Mouse (Mus musculus) embryonic facial prominence, embryonic 12.5 days (tissue): ENCODE data around the gene Usp16. TPM values are rescaled to one million over a fixed set of nuclear protein-coding genes. Genes with fewer than 3 reads are reported as not detected.

ENCODE experiments used
- ATAC-seq: fragments of 200-750 bp; cut with Nextera tagmentation; 2 replicates; pipeline ENCODE4 v1.8.0; 2017; ENCODE audit not compliant: insufficient number of reproducible peaks, insufficient read depth, low FRiP score, low TSS enrichment
- H3K27ac ChIP-seq: fragments of 300-500 bp; sonication (generic); 2 replicates; pipeline ENCODE4 v1.5.1; 2016; ENCODE audit warnings: mild to moderate bottlenecking
- H3K27me3 ChIP-seq: fragments of 300-500 bp; sonication (generic); 2 replicates; pipeline ENCODE4 v1.6.1; 2016; ENCODE audit warnings: mild to moderate bottlenecking, moderate library complexity
- H3K36me3 ChIP-seq: fragments of 300-500 bp; sonication (generic); 2 replicates; pipeline ENCODE4 v1.6.1; 2016; ENCODE audit warnings: mild to moderate bottlenecking
- H3K4me1 ChIP-seq: fragments of 300-500 bp; sonication (generic); 2 replicates; pipeline ENCODE4 v1.6.1; 2016
- H3K4me2 ChIP-seq: fragments of 300-500 bp; sonication (generic); replicated peaks from 2 replicates; pipeline ENCODE4 v1.6.1; 2016; ENCODE audit warnings: mild to moderate bottlenecking, moderate library complexity
- H3K4me3 ChIP-seq: fragments of 300-500 bp; sonication (generic); 2 replicates; pipeline ENCODE4 v1.5.1; 2016; ENCODE audit warnings: mild to moderate bottlenecking
- H3K9ac ChIP-seq: fragments of 300-500 bp; sonication (generic); 2 replicates; pipeline ENCODE4 v1.6.1; 2016; ENCODE audit warnings: mild to moderate bottlenecking, moderate library complexity
- H3K9me3 ChIP-seq: fragments of 300-500 bp; sonication (generic); 2 replicates; pipeline ENCODE4 v1.6.1; 2016; ENCODE audit warnings: mild to moderate bottlenecking, moderate library complexity
- WGBS: fragments of 180-500 bp; shearing (Covaris S2); methylation state at CpG from one replicate; pipeline ENCODE4 v1.1.7; 2016; 5-methylcytosine and 5-hydroxymethylcytosine counted together
- polyA plus RNA-seq: library from polyadenylated mRNA; unstranded; fragments of >200 nt; fragmentation: Nextera tagmentation; extraction: Ambion mirVana; gene quantifications from 2 replicates; pipeline ENCODE4 v1.2.1, GENCODE M21; 2016

Usp16 gene
- polyA plus RNA-seq, 1 experiment from 2014 or later, result 40.1 TPM

GRCm38 (mm10) chr16:87528755-87529154 is 74.3 kb downstream of the Usp16 start:
- H3K9me3 ChIP-seq, result no peaks in the 10 kb centered on the region
- peaks cover 4% of the 10 kb centered on the region; the same call in 1 of the 2 replicates for H3K4me1 ChIP-seq
- no peak for ATAC-seq
- whole genome bisulfite sequencing, result 44% methylated on average over 10 of the region's 10 CpGs
- H3K4me2 ChIP-seq, result no peak overlapping the region
- no peaks in the 10 kb centered on the region for H3K36me3 ChIP-seq
- no peak overlapping the region for H3K27ac ChIP-seq
- no peaks in the 10 kb centered on the region for H3K27me3 ChIP-seq
- H3K9ac ChIP-seq, result no peak overlapping the region
- no peak overlapping the region for H3K4me3 ChIP-seq

Other genes starting within 250 kb of the Usp16 start
- gene N6amt1, start 100.5 kb upstream of the Usp16 start, polyA plus RNA-seq, result 22.1 and 22.7 TPM in 2 replicates
- 31.1 and 31.7 TPM in 2 replicates for gene Ltn1, start 22.1 kb upstream of the Usp16 start, polyA plus RNA-seq
- gene Rwdd2b, start 14.1 kb upstream of the Usp16 start, polyA plus RNA-seq, result 12.1 TPM in 2 replicates
- 489 and 511 TPM in 2 replicates for gene Cct8, start 41.2 kb downstream of the Usp16 start, polyA plus RNA-seq
- gene Map3k7cl, start 98.6 kb downstream of the Usp16 start, polyA plus RNA-seq, result not detected in 2 replicates
- 21.5 and 22.4 TPM in 2 replicates for gene Bach1, start 244.2 kb downstream of the Usp16 start, polyA plus RNA-seq